Mouse (Mus musculus): ENCODE measurements around the gene Slc16a4.
"Not testable (repeated sequence)": the region's sequence is repeated elsewhere in the genome, so short reads cannot be mapped to it uniquely, and the experiment has no call there.

Slc16a4 gene

DNA sequence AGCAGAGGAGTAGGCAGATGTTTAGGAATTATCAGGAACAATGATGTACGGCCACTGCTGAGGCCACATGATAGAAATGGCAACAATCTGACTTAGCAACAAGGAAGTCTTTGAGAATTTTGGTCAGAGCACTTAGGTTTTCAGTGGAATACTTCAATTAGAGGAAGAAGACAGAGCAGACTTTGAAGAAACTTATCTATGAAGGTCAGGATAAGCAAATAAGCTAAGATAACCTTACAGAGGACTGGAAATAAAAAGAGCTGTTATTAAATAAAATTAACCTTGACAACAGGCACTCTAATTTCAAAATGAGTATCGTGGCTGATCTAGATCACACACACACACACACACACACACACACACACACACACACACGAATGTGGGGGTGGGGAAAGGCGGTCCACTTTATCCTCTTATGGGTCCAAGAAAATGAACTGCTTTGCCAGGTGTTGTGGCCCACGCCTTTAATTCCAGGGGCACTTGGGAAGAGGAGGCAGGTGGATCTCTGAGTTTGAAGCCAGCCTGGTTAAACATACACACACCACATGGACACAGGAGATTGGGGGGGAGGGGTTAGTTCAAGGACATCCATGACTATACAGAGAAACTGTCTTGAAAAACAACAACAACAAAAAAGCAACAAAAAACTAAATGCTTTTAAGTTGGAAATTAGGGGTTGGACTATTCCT, 4.8 kb downstream of the Slc16a4 start:
- DNase-seq (ENCODE audit: low read depth) = no peak

DNA sequence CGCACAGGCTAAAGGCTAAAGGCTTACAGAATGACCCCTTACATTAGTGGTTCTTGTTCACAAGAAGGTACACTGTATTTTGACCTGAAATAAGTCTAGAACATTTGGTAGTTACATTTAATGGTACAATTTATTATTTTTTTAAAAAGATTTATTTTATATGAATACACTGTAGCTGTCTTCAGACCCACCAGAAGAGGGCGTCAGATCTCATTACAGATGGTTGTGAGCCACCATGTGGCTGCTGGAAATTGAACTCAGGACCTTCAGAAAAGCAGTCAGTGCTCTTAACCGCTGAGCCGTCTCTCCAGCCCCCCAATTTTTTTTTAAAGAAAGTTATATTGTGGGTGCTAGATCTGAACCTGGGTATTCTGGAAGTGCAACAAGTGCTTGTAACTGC, 5.9 kb downstream of the Slc16a4 start:
- not testable (repeated sequence) for DNase-seq (ENCODE audit: low read depth)

DNA sequence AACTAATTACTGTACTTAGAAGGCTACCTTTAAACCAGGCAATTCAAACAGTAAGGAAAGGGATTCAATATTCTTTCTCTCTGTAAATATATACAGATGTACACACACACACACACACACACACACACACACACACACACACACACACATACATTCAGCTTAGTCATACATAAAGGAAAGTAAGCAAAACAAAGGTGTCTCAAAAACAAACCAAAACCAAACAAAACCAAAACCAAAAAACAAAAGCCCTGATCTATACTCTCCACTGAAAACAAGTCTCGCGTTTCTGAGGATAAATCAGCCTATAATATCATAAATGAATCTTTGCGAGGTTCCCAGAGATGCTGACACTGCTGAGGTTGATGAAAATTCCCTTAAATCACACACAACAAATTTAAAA, 26.3 kb downstream of the Slc16a4 start:
- no peak for DNase-seq (ENCODE audit: low read depth)

DNA sequence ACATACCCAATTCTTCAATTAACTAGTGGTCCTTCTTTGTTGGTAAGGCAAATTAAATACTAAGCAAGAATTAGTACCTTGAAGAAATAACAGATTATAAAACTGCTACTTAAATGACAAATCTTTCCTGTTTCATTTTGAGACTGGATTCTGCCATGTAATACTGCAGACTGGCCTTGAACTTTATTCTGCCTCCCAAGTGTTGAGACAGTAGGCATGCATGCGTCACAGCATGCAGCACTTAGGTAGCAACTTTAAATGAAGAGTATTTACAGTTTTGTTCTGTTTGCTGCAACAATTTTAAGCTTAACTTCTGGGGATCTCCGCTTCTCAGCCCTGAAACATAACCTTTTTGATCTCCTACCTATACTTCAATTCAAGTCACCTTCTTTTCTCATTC, 30.1 kb downstream of the Slc16a4 start:
- no peak for DNase-seq (ENCODE audit: low read depth)

DNA sequence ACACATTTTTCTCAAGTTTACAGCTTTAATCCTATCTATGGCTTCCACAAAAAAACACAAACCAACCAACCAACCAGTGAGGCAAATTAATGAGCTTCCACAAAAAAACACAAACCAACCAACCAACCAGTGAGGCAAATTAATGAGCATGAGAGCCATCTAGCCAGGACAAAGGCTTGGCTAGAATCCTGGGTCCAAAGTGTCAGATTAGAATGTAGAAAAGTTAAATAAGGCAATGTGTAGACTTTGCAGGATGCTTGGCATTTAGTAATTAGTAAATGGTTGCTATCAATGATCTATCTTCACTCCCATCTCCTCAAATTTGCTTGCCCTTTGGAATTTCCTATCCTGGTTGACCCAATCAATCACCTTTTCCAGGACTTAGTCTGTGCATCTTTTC, 30.7 kb downstream of the Slc16a4 start:
- DNase-seq (ENCODE audit: low read depth) = no peak

DNA sequence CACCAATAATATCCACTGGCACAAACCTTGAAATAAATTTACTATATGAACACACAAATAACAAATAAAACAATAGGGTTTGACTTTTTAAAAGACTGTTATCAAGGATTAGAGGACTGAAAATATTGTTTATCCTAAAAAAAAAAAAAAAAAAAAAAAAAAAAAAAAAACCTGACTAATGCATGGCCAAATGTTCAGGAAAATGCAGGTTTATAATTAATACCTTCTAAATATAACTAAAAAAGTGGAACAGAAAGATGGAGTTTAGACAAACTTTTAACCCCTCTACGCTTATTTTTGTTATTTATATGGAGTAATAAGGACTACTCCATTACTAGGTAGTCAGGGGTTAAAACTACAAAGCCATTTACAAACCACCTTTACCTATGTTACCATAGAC, 35.4 kb downstream of the Slc16a4 start:
- no peak for DNase-seq (ENCODE audit: low read depth)

DNA sequence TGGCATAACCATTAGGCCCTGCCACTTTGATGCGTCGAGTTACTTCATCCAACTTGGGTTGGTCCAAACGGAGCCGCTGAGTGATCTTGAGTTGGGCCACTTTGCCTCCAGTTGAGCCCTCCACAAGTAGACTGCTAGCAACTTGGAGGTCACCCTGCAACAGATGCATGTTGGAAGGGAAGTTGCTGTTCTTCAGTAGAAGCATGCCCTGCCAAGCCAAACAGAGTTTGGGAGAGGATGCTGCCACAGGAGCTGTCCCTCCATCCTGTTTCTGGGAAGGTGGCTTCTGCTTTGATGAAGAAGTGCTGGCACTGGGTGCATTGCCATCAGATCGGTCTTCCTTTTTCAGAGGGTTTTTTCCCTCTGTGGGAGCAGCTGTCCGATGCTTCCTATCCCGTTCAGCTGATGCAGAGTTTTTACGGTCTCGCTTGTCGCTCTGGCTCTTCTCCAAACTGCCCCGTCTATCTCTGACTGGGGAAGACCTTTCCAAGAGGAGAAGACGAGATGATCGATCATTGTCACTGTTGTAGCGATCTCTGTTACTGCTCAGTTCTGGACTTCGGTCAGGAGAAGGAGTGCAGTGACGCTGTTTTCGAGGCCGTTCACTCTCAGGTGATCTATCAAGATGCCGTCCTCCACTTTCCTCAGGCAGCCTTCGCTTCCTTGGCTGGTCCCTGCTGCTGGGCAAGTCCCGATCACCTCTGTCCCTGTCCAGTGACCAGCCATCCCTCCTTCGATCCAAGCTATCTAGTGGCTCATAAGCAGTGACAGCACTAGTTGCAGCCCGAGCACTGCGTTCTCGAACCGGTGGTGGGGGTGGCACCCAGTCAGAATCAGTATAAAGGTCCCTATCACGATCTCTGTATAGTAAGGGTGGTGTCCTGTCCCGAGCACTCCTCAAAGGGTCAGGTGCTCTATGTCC, 39.7 kb downstream of the Slc16a4 start:
- no peak for DNase-seq (ENCODE audit: low read depth)

DNA sequence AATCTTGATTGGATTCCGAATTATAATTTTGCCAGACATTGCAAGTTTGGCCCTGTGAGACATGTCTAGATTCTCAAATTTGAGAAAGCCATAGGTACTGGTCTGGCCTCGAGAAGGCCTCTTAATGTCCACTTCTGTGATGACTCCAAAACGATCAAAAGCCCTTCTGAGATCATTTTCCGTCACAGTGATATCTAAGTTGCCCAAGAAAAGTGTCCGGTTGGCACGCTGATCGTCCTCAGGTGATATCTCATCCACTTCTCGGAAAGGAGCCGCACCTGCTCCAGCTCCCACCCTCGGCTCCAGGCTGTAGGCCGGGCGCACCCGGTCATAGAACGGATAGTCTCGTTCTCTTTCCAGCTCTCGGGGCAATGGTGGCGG, 40.7 kb downstream of the Slc16a4 start:
- DNase-seq (ENCODE audit: low read depth) = no peak

DNA sequence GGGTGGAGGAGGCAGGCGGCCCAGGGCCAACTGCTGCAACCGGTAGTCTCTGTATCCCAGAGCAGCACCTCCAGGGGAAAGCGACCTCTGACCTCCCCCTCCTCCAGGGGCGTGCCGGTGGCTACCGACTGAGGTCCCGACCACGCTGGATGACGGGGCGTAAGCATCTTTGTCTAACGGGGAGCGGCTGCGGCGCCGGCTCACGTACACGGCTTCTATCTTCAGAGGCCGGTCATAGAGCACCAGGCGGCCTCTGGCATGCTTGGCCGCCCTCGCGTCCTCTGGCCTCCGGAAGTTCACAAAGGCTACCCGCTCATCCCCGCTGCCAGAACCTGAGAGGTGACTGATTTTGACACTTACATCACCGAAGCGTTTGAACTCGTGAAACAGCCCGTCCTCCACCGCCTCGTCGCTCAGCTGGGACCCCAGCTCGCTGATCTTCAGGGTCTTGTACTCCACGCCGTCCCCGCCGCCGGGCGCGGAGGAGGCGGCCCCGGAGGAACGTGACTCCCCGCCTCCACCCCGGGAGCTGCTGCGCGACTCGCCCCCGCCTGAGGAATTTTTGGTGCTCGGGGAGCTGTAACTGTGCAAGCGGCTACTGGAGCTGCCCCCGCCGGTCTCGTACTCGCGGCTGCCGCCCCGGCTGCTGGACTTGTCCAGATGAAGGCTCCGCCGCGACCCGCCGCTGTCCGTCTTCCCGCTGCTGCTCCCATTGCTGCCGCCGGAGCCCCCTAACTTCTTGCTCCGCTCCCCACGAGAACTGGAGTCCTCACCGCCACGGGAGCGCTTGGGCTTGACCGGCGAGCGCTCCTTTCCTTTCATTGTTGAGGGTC, 41.3 kb downstream of the Slc16a4 start:
- DNase-seq (ENCODE audit: low read depth) = no peak

DNA sequence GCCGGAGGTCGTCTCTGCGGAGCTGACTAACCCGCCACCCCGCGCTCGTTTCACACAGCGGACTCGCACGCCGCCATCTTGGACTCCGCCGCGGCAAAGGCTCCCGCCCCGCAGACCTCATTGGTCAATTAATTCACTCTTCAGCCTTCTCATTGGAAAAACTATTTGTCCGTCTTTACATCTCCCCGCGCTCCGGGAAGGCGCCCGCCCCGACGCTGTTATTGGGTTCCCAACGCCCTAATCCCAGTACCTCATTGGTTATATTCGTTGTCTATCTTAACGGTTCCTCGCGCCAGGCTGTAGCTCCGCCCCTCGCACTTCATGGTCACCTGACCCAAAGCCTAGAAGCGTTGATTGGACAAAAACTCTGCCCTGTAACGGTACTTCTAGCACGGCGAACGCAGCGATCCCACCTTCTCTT, 41.9 kb downstream of the Slc16a4 start:
- peak; percentile 96 for DNase-seq (ENCODE audit: low read depth)

DNA sequence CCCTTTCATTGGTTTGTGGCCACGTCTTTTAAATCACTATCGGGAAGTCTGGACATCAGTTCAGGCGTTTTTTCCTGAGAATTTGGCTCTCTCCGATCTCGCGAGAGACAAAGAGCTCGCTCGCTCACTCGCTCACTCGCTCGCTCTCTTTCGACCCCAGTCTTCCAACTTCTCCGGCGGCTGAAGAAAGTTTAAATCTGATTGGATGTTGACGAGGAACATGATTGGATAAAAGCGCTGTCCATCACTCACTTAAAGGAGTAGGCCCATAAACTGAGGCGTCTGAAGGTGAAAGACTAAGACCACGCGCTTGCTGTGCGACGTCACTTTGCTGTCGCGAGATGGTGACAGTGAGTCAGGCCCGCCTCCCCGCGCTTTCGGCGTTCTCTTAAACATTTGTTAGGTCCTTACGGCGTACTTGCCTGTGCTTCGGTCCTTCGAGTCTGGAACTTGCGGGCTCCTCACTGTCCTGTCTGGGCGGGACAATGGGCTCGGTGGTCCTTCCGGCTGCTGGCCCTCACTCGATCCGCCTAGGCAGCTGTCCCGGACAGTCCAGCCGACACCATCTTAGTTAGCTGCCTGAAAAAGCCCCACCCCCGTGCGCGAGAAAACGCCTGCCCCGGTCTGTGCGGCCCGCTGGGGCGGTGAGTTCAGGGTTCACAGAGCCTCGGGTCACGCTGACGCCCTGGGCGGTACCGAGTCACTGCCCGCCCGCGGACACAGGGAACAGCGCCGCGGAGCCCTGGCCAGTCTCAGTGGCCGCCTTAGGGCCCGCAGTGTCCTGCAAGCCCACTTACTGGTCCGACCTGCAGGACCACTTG, 42.6 kb downstream of the Slc16a4 start, which contains the start of gene Rbm15:
Rbm15 (minus strand) TSS at position 293 of the 821 bp plus-strand sequence.
- DNase-seq (ENCODE audit: low read depth) = peak; percentile 99

DNA sequence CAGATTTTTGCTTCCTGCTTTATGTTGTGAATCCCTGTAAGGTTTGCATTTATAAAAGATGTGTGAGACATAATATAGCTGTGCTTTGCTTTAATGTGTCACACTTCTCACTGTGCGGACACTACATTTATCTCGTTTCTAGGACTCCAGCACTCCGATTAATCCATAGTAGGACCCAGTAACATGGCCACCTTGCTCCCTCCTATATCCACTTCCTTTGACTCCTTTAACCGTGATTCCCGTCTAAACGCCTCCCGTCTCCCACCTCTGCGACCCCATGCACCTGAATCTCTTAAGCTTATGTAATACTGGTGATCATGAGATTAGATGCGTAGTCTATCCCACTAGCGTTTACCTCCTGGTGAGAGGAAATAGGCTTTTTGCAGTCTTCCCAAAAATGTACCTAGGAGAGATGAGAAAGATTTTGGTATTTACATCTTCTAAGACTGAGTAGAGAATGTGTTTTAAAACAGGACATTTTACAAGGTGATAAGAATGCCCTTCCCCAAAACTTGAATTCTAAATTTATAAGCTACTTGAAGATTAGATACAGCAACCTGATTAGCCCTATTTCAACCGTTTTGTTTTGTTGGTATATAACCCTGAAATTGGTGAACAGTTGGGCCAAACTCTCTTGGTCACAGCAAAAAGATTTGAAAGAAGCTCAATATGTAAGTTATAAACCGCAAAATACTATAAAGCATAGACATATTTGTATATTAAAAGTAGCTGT, 43.3 kb downstream of the Slc16a4 start:
- DNase-seq (ENCODE audit: low read depth) = no peak

DNA sequence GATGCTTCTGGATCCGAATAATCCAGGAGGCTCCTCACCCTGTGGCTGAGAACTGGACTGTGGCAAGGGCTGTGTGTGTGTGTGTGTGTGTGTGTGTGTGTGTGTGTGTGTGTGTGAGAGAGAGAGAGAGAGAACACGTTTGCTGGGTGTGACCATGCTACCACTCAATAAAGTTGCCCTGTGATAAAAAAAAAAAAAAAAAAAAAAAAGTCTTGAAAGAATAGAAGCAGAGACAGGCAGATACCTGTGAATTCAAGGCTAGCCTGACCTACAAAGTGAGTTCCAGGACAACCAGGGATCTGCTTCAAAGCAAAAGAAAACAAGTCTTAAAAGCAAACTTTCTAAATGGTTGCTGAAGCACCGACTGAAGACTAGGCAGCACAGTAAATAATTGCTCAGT, 52.9 kb downstream of the Slc16a4 start:
- no peak for DNase-seq (ENCODE audit: low read depth)

DNA sequence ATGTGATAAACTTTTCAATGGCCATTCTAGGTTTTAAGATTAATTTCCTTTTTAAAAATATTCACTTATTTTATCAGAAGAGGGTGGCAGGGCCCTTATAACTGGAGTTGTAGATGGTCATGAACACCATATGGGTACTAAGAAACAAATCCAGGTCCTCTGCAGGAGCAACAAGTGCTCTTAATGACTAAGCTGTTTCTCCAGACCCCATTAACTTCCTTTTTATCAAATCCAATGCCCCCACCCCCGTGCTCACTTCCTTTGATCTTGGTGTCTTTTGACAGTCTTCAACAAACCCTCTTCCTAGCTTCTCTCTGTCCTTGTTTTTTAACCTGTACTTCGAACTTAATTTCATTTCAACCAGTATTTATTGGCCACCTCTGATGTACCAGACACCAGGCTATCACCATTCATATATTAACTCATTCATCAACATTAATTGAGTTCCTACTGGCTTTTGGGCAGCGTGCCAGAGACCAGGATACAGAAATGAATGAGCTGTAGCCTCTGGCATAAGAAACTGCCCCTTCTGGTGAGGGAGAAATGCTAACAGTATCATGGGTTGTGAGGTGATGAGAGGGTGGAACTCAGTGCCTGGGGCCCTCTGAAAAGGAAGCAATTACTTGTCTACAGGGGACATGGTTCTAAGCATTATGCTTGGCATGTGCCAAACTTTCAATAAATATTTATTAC, 54.1 kb downstream of the Slc16a4 start:
- no peak for DNase-seq (ENCODE audit: low read depth)

DNA sequence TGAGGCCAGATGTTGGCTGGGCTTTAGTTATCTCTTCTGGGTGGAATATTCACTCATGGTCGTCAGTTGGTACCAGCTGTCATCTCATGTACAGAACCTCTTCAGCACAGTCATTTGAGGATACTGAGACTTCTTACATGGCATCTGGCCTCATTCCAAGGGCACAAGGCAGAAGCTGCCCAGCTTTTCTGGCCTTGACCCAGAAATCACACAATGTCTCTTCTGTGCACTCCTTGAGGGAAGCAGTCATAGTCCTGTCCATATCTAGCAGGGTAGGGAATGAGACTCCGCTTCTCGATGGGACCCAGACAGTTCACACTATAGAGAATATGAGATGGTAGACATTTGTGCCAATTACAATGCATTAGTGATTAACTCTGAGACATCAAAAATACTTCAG, 58.0 kb downstream of the Slc16a4 start:
- DNase-seq (ENCODE audit: low read depth) = no peak

DNA sequence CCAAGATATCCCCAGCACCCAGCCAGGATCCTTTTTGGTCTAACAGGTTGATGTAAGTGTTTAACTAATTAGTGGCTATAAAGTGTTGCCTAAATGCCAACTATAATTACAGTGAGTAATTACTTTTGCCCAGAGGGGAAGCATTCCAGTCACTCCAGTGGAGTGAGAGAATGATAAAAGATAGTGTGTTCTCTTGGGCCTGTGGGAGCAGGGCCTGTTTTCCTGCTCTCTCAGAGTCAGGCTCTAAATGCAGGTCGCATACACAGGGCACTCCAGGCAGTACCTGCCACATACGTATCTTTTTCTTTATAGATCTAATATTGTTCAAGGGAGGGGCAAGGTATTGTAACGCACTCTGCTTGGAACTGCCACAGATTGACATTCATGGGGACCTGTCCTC, 60.7 kb downstream of the Slc16a4 start:
- no peak for DNase-seq (ENCODE audit: low read depth)

DNA sequence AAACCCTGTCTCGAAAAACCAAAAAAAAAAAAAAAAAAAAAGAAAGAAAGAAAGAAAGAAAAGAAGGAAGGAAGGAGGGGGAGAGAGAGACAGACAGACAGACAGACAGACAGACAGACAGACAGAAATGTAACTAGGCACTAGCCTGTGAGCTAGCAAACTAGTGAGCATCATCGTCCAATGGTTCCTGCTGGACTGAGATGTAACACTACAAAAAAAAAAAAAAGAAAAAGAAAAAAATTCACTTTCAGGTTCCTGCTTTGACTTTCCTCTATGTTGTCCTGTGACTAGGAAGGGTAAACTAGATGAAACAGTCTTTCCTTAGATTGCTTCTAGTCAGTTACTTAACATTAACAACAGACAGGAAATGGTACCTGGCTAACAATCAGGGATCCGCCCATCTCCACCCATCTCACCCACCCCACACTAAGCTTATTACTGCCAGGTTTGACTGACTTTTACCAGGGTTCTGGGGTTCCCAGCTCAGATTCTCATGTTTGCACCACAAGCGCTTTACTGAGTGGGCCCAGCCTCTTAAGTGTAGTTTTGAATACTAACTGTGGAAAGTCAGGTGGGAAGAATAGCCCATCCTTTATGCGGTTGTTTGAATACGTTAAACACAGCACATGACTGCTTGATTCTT, 64.7 kb downstream of the Slc16a4 start:
- no peak for DNase-seq (ENCODE audit: low read depth)

DNA sequence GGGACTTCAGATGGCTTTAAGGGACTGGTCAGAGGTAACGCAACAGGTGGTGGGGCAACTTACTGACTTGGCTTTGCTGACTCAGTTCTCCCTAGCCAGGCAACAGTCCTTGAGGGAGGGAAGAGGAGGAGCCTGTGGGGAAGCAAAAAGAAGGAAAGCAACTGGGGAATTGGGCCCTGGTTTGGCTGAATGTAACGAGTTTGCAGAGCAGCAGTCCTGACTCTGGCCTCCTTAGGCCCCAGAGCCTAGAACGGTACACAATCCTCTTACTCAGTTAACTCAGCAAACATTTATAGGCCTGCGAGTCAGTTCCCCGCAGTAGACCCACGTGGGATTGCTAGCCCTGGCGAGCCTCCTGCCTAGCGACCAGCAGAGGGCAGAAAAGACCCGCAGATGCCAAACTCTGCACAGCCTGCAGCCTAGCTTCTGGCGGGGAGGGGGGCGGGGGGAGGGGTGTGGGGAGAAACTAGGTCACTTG, 66.0 kb downstream of the Slc16a4 start:
- DNase-seq (ENCODE audit: low read depth) = peak; percentile 43

DNA sequence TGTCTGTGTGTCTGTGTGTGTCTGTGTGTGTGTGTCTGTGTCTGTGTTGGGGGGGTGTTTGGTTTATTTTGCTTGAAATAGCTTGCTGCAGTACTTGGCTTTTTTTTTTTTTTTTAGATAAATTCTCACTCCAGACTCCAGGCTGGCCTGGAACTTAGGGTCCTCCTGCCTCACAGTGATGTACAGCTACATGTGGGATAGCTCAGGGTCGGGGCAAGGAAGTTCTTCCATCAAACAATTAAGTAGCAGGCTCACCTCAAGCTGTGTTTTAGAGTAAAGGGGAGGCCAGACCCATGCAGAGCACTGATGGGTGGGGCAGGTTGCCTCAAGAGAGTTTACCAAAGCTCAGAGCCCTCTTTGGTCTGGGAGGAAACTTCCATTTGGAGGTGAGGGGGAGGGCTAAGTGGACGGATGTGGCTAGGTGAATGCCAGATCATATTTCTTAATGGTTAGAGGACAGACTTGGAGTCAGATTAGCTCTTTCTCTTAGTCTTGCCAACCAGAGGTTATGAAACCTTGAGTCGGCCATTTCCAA, 66.7 kb downstream of the Slc16a4 start:
- DNase-seq (ENCODE audit: low read depth) = no peak
